Mouse (Mus musculus) adrenal gland, adult 18-20 months (tissue): Measurements from ENCODE around the gene H2-M10.1. TPM values are rescaled to one million over a fixed set of nuclear protein-coding genes. Genes with fewer than 3 reads are reported as not detected.
A peak's percentile ranks its signal among the peaks of the same experiment; 100 is the strongest.
"Not testable (repeated sequence)": the region's sequence is repeated elsewhere in the genome, so short reads cannot be mapped to it uniquely, and the experiment has no call there.

ENCODE experiments used
- DNase-seq, 2 experiments: peaks; one replicate each; pipeline ENCODE4 v3.0.0; 2021 to 2022; ENCODE audit warnings: low spot score in 2 of 2
- long read RNA-seq, 2 experiments: library from polyadenylated mRNA; stranded (forward); transcript quantifications; one replicate each; pipeline ENCODE4 v2.0.0; 2021
- total RNA-seq, 2 experiments: library from RNA; stranded (reverse); gene quantifications; 1 replicate in 1 of 2; 2 replicates in 1 of 2; pipeline ENCODE4 v1.2.3; 2021

The H2-M10.1 gene
- total RNA-seq, result not detected
- long read RNA-seq, experiment 1, result 0 reads
- long read RNA-seq, experiment 2, result 0 reads

DNA sequence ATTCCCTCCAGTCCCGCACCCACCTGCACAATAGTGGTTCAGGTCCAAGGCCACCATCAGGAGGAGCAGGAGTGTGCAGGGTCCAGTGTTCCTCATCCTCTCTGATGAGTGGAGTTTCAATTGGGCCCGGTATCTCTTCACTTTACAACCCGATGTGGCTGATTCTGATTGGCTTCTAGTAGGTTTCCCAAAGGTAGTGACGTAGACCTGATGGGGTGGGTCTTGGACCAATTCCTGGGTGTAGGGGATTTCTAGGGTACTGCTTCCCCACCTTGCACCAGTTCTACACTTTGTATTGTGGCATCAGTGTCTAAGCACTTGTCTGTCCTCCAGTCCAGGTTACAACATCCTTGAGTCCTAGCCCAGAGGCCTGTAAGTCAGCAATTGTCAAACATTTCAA, at the start of gene H2-M10.1:
Gene H2-M10.1, minus strand, starts transcription at position 101 of the 400 bp plus-strand sequence.
- no peak for DNase-seq

GRCm38 (mm10) chr17:36368317-36368716, 42.4 kb upstream of the H2-M10.1 start, which contains the start of gene H2-M10.3:
H2-M10.3 (minus strand) TSS chr17:36368417.
- DNase-seq, result not testable (repeated sequence)

GRCm38 (mm10) chr17:36362404-36362803, 36.4 kb upstream of the H2-M10.1 start:
- not testable (repeated sequence) for DNase-seq

DNA sequence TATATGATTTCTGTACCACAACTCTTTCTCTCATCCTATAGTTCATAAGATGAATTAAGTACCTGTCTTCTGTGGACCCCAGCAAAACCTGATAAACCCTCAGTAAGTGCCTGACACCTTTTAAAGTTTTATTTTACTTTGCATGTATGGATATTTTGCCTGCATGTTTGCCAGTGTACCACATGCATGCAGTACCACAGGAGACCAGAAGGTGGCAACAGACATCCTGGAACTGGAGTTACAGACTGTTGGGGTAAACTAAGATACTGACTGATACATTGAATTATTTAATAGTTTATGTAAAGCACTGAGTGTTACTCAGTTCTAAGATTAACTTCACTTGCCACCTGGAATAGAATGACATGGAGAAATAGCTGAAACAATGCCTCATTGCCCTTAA, 31.6 kb upstream of the H2-M10.1 start:
- peak; percentile 22 to 43 for DNase-seq

GRCm38 (mm10) chr17:36355763-36356162, 29.8 kb upstream of the H2-M10.1 start:
- no peak for DNase-seq

DNA sequence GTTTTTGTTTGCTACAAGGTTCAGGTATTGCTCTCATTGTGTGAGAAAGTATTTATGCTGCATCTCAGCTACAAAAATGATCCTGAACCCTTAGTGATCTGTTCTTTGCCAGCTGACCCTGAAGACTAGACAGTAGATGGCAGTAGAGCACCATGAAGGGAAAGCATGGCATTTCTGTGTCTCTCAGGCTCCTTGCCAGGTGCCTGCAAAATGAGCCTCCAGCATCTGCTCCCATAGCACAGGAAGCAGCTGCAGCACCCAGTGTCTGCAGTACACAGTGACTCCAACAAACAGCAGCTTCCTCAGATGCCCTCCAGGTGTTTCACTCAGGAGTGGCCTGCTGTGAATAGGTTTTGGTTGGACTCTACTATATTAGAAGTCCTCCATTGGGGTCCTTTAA, 29.4 kb upstream of the H2-M10.1 start:
- peak in 1 of 2 experiments; percentile 20 for DNase-seq

DNA sequence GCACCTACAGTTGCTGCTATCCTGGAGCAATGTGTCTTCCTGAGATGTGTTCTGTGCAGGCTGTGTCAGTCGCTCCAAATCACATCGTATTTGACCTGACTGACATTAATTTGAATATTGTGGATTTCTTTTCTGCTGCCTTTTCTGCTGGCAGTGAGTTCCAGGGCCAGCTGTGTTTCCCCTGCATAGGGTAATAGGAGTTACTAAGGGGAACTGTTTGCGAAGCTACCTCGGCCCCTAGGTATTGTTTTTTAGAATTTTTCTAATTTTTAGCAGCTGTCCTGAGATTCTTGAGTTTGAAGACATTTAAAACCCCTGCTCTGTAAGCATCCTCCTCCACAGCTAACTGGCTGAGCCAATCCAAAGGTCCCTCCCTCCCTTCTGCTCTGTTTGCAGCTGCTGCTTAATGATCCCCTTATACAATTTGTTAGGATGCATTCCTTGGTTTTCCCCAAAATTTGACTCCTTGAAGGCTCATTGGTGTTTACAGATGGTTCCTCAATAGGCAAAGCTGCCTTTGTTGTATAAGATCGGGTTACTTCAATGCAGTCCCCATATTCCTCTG, 10.2 kb downstream of the H2-M10.1 start:
- DNase-seq, result no peak

- peak; percentile 28 to 44 for DNase-seq
Observed at GRCm38 (mm10) chr17:36315041-36315688, 10.8 kb downstream of the H2-M10.1 start.

DNA sequence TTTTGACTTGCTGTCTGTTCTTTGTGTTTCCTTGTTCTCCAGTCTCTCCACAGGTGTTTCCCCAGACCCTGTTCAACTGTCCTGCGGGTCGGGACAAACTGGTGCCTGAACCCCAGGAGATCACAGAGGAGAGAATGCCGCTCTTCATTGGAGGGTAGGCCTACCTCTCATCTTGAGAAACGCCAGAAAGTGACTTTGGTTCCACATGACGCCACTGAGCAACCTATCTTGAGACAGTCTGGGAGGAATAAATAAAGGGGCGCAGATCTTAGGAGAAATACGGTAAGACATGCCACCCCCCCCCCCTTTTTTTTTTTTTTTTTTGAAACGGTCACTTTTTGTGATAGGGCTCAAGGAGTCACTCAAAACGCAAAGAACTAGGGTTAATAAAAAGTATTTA, 11.4 kb downstream of the H2-M10.1 start:
- no peak for DNase-seq

DNA sequence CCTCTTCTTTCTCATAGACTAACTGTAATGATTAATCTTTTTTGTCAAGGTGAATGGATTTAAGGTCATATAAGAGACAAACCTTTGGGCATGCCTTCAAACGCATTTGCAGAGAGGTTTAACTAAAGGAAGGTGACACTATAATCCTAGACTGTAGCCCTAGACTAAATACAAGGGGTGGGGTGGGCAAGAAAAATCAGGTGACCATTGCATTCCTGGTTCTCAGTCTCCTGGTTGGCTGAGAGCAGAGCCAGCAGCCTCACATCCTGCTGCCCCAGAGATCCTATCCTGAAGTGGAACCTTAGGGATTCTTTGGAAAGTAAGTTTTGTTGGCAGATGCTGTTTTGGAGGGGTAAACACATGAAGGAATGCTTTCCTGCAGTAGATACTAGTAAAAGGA, 16.7 kb downstream of the H2-M10.1 start:
- DNase-seq, result no peak

DNA sequence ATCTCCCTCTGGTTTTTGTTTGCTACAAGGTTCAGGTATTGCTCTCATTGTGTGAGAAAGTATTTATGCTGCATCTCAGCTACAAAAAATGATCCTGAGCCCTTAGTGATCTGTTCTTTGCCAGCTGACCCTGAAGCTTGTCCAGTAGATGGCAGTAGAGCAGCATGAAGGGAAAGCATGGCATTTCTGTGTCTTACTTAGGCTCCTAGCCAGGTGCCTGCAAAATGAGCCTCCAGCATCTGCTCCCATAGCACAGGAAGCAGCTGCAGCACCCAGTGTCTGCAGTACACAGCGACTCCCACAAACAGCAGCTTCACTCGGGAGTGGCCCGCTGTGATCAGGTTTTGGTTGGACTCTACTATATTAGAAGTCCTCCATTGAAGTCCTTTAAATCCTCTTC, 17.1 kb downstream of the H2-M10.1 start:
- DNase-seq, result peak; percentile 37 to 40

- DNase-seq, result no peak
Observed at GRCm38 (mm10) chr17:36286390-36286789, 39.6 kb downstream of the H2-M10.1 start, which contains the start of gene H2-M10.2. H2-M10.2 (minus strand) TSS chr17:36286490.

DNA sequence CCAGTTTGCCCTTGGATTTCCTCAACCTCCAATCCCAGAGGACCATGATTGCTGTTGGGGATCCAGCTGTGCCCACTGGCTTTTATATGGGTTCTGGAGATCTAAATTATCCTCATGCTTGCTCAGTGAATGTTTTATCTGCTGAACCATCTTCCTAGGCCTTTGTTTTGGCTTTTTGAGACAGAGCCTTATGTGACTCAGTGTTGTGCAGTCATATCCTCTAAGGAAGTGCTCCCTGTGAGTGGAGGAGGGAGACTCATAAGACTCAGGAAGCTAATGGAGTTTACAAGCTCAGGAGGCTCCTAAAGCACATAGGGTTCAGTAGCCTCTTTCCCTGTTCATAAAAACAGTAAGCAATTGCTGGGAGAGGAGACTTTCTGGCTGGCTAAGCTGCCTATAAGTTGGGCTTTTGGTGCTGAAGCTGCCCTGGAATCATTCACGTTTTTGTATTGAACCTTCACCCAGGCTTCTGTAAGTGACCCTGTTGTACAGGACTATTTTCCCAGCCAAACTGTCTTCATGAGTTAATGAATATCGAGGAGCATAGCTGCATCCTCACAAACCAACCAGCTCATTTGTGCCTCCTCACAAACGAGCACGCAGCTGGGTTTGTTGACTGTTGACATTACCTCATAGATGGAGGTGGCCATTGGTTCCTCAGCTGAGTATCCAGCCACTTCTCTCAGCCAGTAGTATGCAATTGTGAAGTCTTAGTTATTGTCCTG, 44.3 kb downstream of the H2-M10.1 start:
- DNase-seq, result no peak

DNA sequence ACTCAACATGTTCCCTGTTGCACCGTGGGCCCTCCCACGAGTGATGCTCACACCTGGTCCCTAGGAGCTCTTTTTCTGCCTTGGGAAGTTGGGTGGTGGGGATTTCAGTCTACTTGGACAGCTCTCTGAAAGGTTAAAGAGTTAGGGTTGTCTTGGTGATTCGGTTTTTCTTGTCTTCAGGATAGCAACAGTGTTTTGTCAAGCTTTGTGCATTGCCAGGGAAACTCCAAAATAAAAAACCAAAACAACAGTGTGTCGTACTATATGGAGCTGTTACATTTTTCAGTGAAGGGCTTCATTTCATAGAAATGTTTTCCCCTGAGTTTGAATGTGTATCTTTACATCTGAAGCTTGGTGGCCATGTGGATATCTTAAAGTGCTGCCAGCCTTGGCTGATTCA, 51.2 kb downstream of the H2-M10.1 start:
- no peak for DNase-seq

- DNase-seq, result no peak
Observed at GRCm38 (mm10) chr17:36273796-36274195, 52.2 kb downstream of the H2-M10.1 start.

Other genes with a start within 250 kb of the H2-M10.1 start
- under 1 TPM in 1 of 2 experiments, not detected in 1; 0.77 TPM for gene Gm19684, start 204.5 kb downstream of the H2-M10.1 start, total RNA-seq
- under 1 TPM; 0.53 to 0.67 TPM for gene Gm7030, start 196.7 kb downstream of the H2-M10.1 start, total RNA-seq
- under 1 TPM in 1 of 2 experiments, not detected in 1; 0.90 TPM for gene Gm8909, start 157.6 kb downstream of the H2-M10.1 start, total RNA-seq
- not detected for gene H2-T3, start 135.9 kb downstream of the H2-M10.1 start, total RNA-seq
- 10 to 100 TPM; 38.5 to 39.4 TPM for gene Rpp21, start 68.1 kb downstream of the H2-M10.1 start, total RNA-seq
- gene Trim39, start 53.9 kb downstream of the H2-M10.1 start, total RNA-seq, result 10 to 100 TPM; 21.3 to 21.5 TPM
- not detected for gene H2-M10.2, start 39.7 kb downstream of the H2-M10.1 start, total RNA-seq
- gene H2-M10.3, start 42.3 kb upstream of the H2-M10.1 start, total RNA-seq, result not detected
- not detected for gene H2-M10.4, start 136.2 kb upstream of the H2-M10.1 start, total RNA-seq
- gene H2-M11, start 220.9 kb upstream of the H2-M10.1 start, total RNA-seq, result not detected